Comparison of ENCODE assay signal across 12 mouse cellular contexts in the genomic region with DNA sequence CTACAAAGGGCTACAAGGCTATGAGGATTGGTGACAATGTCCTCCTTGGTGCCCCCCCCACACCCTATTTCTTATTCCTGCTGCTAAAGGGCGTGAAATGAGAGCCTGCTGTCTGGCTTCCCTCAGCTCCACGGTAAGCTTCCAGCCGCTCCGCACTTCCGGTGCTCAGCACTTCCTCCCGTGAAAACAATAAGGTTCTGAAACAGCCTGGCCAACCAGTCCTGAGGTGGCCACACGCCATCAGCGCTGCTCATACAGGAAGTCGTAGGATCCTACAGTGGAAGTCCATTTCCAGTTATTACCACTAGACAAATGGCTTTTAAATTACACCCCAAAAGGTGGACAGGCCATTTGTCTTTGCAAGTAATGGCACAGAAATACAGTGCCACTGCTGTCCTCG.
DNase-seq lines count a peak whose midpoint lies in the region; ATAC-seq lines count a peak whose summit lies in the region.
"Had no signal": no experiment of that assay in that cellular context is flagged by ENCODE, and none has a peak within 500 bp of the region (broad histone marks: within the 10 kb centered on the region; RNA-seq: fewer than 3 reads in every experiment).

No protein-coding gene starts in this region.

- H3K9ac ChIP-seq in neural tube, embryonic 11.5 days (ENCODE audit: low read length): no peak overlapping the region
- H3K9ac ChIP-seq in neural tube, embryonic 15.5 days (replicated peaks): no peak overlapping the region
- H3K9ac ChIP-seq in forebrain, embryonic 14.5 days (ENCODE audit: low read length): no peak overlapping the region
- H3K9ac ChIP-seq: intestine, embryonic 15.5 days had no signal

- peak; percentile 22 to 43 for DNase-seq in heart, postnatal 10 days
- DNase-seq in heart, adult 9 months (ENCODE audit: low spot score in 2 of 2): no peak
- peak; percentile 58 for DNase-seq in neural tube, embryonic 11.5 days (ENCODE audit: low spot score)
- DNase-seq in forelimb bud, embryonic 11.5 days (ENCODE audit: low read depth, low spot score): peak; percentile 49
- no peak for DNase-seq in spleen, postnatal 36 days (ENCODE audit: low spot score in 2 of 2)
- no peak for DNase-seq in forebrain, embryonic 14.5 days (ENCODE audit: low spot score)
- DNase-seq: adrenal gland, adult 8-10 months had no signal

- no peak for ATAC-seq in neural tube, embryonic 11.5 days (ENCODE audit: insufficient read depth, low FRiP score, low TSS enrichment)
- ATAC-seq in neural tube, embryonic 15.5 days (ENCODE audit: low FRiP score): no peak
- peak; percentile 43 for ATAC-seq in megakaryocyte progenitor cell, adult 5-6 weeks (replicated peaks; ENCODE audit: poor library complexity)
- no peak for ATAC-seq in forebrain, embryonic 14.5 days
- ATAC-seq: intestine, embryonic 15.5 days; midbrain, embryonic 16.5 days had no signal

- H3K4me2 ChIP-seq in neural tube, embryonic 11.5 days (ENCODE audit: low read depth): no peak overlapping the region
- H3K4me2 ChIP-seq in neural tube, embryonic 15.5 days: no peak overlapping the region; the same call in 1 of the 2 replicates
- no peak overlapping the region for H3K4me2 ChIP-seq in forebrain, embryonic 14.5 days (ENCODE audit: low read length)
- H3K4me2 ChIP-seq: intestine, embryonic 15.5 days; liver, embryonic 11.5 days had no signal

- 0 out of 2 replicates have a peak, but pooled peaks cover 2% of the 10 kb centered on the region for H3K27me3 ChIP-seq in neural tube, embryonic 11.5 days (ENCODE audit: control insufficient read depth, insufficient read depth, low read length)
- H3K27me3 ChIP-seq in neural tube, embryonic 15.5 days (replicated peaks): peaks cover 7% of the 10 kb centered on the region; the same call in 1 of the 2 replicates
- no peaks in the 10 kb centered on the region for H3K27me3 ChIP-seq in forebrain, embryonic 14.5 days (replicated peaks; ENCODE audit: control insufficient read depth, insufficient read depth, low read length)

- 40% methylated on average over 10 of the region's 10 CpGs for WGBS in neural tube, embryonic 11.5 days
- WGBS in neural tube, embryonic 15.5 days: 35% methylated on average over 10 of the region's 10 CpGs
- 77% methylated on average over 10 of the region's 10 CpGs for WGBS in forebrain, embryonic 14.5 days

- H3K27ac ChIP-seq in neural tube, embryonic 11.5 days (ENCODE audit: low read depth, low read length): no peak overlapping the region
- no peak overlapping the region for H3K27ac ChIP-seq in neural tube, embryonic 15.5 days (replicated peaks)
- no peak overlapping the region for H3K27ac ChIP-seq in forebrain, embryonic 14.5 days (ENCODE audit: low read depth, low read length)
- H3K27ac ChIP-seq: intestine, embryonic 15.5 days had no signal

- no peak overlapping the region for H3K4me3 ChIP-seq in neural tube, embryonic 11.5 days (ENCODE audit: low read depth, low read length)
- no peak overlapping the region for H3K4me3 ChIP-seq in neural tube, embryonic 15.5 days (replicated peaks)
- no peak overlapping the region for H3K4me3 ChIP-seq in forebrain, embryonic 14.5 days (ENCODE audit: low read depth, low read length)
- H3K4me3 ChIP-seq: intestine, embryonic 15.5 days had no signal

- H3K36me3 ChIP-seq in neural tube, embryonic 11.5 days (ENCODE audit: control insufficient read depth, insufficient read depth, low read length): no peaks in the 10 kb centered on the region
- no peaks in the 10 kb centered on the region for H3K36me3 ChIP-seq in neural tube, embryonic 15.5 days
- no peaks in the 10 kb centered on the region for H3K36me3 ChIP-seq in forebrain, embryonic 14.5 days (ENCODE audit: control insufficient read depth, insufficient read depth, low read length)
- H3K36me3 ChIP-seq: intestine, embryonic 15.5 days had no signal

- H3K9me3 ChIP-seq in neural tube, embryonic 11.5 days (ENCODE audit: control insufficient read depth, low read length): no peaks in the 10 kb centered on the region
- no peaks in the 10 kb centered on the region for H3K9me3 ChIP-seq in neural tube, embryonic 15.5 days (replicated peaks)
- no peaks in the 10 kb centered on the region for H3K9me3 ChIP-seq in forebrain, embryonic 14.5 days (replicated peaks; ENCODE audit: control insufficient read depth, low read length)
- H3K9me3 ChIP-seq: intestine, embryonic 15.5 days had no signal

- intact Hi-C loops in heart, postnatal 10 days (cut with DNase I): no loop called here

- H3K4me1 ChIP-seq in neural tube, embryonic 11.5 days (ENCODE audit: control insufficient read depth, insufficient read depth, low read length): no peaks in the 10 kb centered on the region
- H3K4me1 ChIP-seq in neural tube, embryonic 15.5 days: peaks cover 16% of the 10 kb centered on the region
- peaks cover 14% of the 10 kb centered on the region for H3K4me1 ChIP-seq in forebrain, embryonic 14.5 days (ENCODE audit: control insufficient read depth, insufficient read depth, low read length)
- H3K4me1 ChIP-seq: intestine, embryonic 15.5 days had no signal

Comparison
In these comparisons a context has a peak if more than half of its experiments do, and no peak if none do; other contexts are left out.
1. DNase-seq: peak in heart, postnatal 10 days (2 of 2), neural tube, embryonic 11.5 days (single experiment) and forelimb bud, embryonic 11.5 days (single experiment); none in heart, adult 9 months (0 of 2), spleen, postnatal 36 days (0 of 2) and forebrain, embryonic 14.5 days (single experiment).